Mouse (Mus musculus) forelimb bud, embryonic 11.5 days (tissue): ENCODE data around the gene Ifit2.
A peak's percentile ranks its signal among the peaks of the same experiment; 100 is the strongest.
"Not testable (repeated sequence)": the region's sequence is repeated elsewhere in the genome, so short reads cannot be mapped to it uniquely, and the experiment has no call there.

Source experiments
- DNase-seq: peaks from one replicate; pipeline ENCODE4 v3.0.0-alpha.2; 2012; ENCODE audit warnings: low read depth, low spot score

Ifit2 gene

DNA sequence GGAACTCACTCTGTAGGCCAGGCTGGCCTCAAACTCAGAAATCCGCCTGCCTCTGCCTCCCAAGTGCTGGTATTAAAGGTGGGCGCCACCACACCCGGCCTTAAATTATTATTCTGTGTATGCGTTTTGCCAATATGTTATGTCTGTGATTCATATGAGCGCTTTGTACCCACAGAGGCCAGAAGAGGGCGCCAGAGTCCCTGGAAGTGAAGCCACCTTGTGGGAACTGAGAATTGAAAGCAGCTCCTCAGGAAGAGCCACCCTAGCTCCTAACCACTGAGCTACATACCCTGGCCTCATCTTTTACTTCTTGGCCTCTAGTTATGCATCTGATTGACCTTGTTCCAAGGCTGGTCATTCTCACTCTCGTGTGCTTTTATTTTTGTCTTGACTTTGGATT is 2.5 kb upstream of the Ifit2 start:
- peak; percentile 67 for DNase-seq

DNA sequence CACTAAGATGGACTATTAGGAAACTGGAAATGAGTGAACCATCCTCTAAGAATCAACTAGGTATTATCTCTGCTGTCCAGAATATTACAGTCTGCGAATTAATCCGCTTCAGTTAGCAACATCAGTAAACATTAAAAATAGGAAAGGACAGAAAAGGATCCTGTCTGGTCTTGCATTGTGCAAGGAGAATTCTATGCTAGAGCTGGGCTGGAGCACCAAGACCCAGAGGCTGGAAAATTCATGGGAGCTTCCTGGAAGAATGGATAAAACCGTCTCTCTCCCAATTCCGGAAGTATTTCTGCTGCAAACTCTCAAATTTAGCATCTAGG is 325 bp upstream of the Ifit2 start:
- DNase-seq, result no peak

DNA sequence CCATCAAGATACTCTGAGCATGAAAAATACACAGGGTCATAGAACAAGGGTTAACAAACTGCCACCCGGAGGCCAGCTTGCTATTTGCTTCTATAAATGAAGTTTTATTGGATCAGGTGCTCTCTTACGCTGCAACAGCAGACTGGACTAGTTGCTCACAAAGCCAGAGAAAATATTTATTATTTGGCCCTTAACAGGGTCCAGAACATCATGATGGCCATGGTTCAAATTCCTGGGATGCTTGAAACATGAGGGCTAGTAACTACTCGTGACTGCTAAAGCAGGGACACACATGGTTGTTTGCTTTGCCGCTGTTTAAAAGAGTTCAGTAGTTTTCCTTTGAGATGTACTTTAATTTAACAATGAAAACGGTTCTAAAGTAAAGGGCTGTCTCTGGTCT is 1.5 kb downstream of the Ifit2 start:
- DNase-seq, result no peak

DNA sequence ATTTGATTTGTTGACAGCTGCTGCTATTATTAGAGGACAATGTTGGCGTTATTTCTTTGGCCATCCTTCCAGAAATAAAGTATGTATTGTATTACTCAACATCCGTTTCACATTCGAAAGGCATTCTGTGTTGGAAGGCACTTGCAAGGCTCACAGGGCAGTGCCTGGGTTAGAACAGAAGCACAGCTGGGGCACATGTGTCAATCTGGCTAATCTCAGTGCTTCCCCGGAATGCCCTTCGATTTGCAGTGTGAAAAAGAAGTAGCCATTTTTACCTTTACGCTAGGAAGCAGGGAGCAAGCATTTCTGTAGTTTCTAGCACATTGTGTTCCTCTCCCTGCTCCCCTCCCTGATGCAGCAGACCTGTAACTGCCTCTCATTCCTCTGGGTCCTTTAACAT is 2.5 kb downstream of the Ifit2 start:
- no peak for DNase-seq

DNA sequence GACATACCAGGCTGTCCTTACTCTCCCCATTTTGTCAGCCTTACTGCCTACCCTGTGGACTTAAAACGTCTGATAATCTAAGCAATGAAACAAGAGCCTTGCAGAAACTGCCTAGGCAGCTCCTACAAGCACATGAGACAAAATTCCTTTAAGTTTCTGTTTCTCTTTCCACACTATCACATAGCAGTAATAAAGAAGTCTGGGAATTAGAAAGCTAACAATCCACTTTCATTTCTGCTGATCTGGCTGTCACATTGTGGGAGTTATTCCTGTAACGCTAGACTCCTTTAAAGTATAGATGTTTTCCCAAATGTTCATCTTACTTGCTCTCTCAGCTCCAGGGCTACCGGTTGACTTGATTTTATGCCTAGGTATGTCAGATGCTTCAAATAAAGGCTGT is 3.0 kb downstream of the Ifit2 start:
- no peak for DNase-seq

DNA sequence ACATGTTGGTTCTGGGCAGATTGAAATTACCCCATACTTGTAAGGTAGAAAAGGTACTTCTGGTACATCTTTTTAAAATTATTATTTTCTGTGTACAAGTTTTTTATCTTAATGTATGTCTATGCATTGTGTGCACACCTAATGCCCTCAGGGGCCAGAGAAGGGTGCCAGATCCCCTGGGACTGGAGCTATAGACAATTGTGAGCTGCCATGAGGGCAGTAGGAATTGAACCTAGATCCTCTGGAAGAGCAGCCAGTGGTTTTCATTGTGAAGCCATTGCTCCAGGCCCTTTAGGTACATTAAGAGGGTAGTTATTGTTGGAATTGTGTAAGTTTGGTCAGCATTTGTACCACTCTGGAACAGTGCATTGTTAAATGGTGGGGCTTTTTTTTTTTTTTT is 3.6 kb downstream of the Ifit2 start:
- no peak for DNase-seq

DNA sequence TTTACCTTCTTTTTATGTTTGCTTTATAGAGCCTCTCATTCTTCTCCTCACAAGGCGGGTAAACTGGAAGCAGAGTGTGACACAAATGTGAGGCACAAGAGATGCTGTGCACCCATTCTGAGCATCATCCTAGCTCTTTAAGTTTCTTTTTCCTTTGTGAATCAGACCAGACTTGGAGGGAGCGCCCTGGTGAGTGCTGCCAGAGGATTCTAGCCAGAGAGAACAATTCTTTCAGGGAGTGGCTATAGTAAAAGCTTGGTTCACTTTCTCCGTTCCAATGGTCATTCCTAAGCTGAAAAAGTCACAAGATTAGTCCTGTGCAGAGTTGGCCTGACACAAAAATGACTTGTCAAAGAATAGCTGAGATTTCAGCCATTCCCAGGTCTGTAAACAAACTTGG is 6.1 kb downstream of the Ifit2 start:
- DNase-seq, result no peak

DNA sequence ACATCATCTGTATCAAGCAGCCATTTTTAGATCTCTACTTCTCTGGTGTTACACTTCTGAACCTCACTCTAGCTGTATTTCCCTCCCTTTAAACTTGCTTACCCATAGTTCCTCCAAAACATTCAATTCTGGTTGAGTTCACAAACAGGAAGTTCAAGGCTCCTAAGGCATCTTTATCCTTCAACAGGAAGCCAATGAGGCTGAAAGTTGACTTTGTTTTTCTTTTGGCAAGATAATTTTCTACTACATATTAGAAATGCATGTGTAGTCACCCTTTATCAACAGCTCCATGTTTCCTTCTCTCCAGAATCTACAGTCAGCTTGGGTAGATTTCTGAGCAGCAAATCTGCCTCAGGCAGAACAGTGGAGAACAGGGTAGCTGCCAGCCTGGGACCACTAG is 12.1 kb downstream of the Ifit2 start:
- DNase-seq, result no peak

DNA sequence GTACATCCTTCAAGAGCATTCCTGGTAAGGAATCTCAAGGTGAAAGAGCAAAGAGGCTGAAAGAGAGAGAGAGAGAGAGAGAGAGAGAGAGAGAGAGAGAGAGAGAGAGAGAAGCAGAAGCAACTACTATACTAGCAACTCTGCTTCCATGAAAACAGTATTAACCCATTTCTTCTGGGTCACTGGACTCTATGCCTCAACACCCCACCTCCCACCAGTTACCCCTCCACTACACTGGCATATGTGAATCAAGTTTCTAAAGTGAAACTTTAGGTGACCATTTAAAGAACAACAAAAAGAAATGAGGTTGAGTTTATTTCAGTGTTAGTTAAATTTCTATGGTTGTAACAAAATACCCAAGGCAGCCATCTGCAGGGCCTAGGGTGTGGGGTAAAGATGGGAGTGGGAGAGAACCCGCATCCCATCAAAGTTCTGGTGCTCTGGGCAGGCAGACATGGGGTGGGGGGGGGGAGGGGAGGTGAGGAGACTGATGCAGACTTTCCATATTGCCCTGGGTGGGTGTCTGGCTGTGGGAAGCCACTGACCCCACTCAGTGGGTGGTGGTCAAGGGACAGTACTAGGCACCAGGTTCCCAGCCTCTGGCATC is 15.8 kb downstream of the Ifit2 start:
- no peak for DNase-seq

DNA sequence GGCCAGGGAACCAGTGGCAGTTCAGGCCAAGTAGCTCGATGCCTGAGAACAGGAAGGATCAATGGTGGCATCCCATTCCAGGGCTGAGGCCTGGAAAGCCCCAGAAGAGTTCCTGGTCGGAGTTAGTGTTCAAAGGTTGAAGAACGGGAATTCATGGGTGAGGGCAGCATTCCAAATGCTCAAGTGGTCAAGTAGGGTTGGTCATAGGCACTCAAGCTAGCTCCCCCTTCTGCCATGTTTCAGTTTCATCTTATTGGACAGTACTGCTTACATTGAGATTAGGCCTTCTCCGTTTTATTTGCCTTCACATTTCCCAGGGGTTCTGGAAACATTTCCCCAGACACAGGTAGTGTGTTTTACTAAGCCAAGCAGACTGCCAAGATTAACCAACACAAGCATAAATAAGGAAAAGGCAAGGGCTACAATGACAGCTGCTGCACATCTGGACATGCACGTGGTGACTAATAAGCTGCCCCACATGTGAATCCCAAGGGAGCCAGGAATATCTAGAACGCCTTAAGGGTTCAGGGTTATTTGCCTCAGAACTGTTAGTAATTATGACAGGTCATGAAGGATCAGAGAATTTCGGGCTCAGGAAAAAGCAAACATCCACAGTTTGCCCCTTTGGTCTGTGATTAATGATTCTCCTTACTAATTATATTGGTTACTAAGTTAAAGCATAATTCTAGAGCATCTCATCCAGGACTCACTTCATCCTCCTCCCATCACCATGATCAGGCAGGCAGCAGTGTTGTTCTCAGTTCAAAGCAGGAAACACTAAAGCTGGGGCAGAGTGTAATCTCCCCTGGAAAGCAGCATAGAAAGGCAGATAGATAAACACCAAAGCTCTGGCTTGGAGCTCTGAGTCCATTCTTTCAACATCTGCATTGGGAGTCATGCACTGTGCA is 18.7 kb downstream of the Ifit2 start:
- DNase-seq, result peak; percentile 41

DNA sequence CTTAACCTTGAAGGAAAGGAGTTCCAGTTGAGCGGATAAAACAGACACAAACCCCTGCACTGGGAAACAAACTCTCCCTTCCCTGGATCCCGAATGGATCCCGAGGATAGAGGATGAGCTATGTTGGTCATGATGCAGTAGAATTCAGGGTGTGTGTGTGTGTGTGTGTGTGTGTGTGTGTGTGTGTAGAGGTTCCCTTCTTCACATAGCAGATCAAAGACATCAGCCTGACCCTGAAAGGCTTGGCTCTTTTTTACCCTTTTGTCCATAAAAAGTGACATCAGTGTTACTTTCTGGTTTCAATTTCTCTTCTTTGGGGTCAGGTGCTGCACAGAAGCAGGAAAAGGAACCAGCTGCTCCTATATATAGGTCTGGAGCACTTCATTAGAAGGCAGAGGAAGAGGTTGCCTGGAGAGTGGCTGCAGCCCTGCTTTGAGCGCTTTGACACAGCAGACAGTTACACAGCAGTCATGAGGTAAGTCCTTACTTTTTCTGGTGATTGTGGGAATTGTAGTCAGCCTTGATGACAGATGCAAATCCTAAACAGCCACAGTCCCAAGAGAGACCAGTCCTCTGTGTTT is 19.5 kb downstream of the Ifit2 start:
- peak; percentile 16 for DNase-seq

DNA sequence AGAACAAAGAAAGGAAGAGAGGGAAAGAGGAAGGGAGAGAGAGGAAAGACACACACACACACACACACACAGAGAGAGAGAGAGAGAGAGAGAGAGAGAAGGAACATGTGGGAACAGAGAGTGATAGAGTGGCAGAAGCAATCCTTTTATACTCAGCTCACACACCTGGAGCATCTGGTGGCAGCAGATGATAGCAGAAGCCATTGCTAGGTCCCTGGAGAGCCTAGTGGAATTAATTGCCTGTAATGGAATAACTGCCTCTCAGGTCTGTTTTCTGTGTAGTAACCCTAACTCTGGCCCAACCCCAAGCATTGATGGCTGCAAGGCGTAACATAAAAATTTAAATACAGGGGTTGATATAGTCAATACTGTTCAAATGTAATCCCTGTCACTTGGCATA is 20.6 kb downstream of the Ifit2 start:
- DNase-seq, result no peak

DNA sequence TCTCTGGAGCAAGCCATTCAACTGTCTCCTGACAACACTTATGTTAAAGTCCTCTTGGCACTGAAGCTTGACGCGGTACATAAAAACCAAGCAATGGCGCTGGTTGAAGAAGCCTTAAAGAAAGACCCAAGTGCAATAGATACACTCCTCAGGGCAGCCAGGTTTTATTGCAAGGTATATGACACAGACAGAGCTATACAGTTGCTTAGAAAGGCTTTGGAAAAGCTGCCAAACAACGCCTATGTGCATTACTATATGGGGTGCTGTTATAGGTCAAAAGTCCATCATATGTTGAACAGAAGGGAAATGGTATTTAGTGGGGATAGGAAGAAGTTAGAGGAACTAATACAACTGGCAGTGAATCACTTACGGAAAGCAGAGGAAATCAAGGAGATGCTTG is 23.2 kb downstream of the Ifit2 start:
- DNase-seq, result no peak

DNA sequence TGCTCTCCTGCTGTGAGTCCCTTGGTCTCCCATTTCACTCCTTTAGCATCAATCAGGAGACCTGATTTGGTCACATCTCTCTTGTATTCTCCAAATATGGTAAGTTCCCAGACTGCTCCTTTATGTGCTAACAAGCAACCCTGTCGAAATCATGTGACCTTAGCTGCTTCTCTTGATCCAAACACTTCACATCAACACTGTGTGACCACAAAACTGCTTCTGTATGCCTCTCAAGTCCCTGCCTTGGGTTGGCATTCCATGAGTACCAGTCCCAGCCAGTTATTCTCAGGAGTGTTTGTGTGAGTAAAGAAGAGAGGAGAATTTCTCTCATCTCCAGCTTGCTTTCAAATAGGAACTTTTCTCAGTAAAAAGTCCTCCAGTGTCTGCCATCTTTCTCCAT is 26.6 kb downstream of the Ifit2 start:
- DNase-seq, result no peak

DNA sequence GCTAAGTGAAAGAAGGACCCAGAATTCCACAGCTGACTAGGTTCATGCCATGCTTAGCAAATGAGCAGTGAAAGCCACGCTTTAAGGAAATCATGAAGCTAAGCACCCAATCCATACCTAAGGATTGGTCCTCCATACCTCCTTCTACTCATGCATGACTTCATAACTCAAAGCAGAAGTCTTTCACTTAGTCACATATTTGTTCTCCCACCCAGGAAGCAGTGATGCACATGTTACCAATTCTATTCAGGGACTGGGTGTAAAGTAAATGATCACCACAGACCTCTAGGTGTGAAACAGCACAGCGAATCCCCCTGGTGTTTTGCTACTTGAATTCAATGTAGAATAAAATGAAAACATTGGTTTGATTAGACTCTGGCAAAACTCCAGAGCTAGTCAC is 32.2 kb downstream of the Ifit2 start:
- DNase-seq, result not testable (repeated sequence)

DNA sequence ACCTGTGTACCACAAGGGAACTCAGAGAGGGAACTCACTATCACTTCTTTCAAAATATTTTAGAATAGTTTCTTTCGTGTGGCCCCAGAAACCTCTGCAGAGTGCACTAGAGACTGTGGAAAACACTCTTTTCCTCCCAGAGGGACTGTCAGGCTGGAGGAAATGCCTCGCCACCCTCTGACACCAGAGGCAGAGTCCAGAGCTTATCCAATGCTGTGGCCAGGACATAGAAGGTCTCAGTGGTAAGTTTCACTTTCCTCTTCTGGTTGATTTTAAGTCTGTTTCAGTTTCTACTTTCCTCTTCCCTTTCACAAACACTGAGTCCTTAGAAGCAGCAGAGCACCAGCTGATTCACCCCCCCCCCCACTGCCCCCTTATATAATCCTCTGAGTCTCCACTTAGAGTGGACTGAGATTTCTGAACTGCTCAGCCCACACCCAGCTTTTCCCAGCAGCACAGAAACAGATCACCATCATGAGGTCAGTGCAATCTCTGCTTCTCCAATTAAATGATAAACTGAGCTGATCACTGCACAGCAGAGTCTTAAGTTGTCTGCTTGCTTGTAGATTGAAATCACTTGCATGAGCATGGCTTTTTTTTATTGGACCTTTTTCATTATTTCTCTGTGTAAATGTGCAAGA is 32.8 kb downstream of the Ifit2 start, which contains the start of gene Ifit3:
TSS of gene Ifit3 (plus strand) at position 406 of the 641 bp plus-strand sequence.
- DNase-seq, result not testable (repeated sequence)

DNA sequence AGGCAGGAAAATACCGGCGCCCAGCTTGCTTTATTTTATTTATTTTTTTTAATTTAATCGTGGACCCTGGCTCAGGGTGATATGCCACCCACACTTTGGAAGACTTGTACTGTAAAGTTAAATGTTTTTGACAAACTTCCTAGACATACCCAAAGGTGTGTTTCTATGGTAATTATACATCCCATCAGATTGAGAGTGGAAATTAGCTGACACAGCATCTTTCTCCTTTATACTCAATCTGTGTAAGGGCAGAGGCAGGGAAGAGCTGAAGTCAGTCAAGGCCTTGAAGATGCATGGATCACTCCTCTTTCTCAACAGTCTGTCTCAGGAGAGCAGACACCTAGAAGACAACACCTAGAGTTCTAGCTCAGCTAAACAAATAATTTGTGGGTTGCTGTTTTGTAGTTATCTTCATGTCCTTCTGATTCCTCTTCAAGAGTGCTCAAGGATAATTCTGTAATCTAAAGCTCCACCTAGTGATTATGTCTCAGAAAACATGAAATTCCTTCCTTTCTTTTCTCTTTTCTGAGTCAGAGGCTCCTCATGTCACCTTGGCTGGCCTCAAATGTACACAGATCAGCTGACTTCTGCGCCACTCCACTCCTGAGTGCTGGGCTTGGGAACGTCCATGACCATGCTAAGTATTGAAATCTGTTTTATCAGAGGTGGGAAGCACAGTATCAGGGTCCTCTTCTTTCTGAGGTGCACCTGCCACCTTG is 35.4 kb downstream of the Ifit2 start:
- not testable (repeated sequence) for DNase-seq

DNA sequence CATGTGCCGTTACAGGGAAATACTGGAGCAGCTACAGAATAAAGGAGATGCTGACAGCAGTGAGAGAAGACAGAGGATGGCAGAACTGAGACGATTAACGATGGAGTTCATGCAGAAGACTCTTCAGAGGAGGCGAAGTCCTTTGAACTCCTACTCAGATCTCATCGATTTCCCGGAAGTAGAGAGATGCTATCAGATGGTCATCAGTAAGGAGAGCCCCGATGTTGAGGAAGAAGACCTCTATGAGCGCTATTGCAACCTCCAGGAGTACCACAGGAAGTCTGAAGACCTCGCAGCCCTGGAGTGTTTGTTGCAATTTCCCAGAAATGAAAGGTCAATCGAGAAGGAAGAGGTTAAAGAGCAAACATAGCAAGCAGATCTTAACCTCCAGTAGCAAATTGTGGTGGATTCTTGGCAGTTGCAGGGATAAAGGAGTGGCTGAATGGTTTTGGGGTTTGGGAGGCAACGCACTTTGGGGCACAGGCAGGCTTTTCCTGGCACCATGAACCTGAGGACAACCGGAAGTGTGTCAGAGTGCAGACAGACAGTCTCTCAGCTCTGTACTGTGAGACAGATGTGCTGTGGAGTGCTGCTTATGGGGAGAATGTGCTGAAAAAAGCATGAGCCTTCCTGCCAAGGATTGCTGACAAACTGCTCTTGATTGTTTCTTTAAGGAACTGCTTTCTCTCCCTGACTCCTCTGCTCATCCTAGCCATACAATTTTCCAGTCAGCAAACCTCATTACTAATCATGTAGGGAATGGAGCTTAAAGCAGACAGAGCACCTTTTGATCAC is 37.6 kb downstream of the Ifit2 start:
- DNase-seq, result not testable (repeated sequence)

DNA sequence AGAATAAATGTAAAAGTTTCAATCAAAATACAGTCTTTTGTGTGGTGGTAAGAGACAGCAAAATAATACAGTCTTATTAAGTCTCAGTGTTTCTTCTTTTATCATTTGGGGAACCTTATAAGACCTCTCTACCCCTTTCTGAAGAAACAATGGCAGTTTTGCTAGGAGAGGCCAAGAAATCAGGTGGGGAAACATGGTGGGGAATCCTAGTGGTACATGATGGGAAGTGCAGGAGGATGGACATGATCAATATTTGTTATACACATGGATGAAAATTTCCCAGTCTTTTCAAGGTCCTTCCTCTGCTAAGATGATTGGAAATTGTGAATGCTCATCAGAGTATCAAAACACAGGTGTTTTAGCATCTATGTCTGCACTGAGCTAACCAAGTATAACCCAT is 38.5 kb downstream of the Ifit2 start:
- DNase-seq, result no peak

DNA sequence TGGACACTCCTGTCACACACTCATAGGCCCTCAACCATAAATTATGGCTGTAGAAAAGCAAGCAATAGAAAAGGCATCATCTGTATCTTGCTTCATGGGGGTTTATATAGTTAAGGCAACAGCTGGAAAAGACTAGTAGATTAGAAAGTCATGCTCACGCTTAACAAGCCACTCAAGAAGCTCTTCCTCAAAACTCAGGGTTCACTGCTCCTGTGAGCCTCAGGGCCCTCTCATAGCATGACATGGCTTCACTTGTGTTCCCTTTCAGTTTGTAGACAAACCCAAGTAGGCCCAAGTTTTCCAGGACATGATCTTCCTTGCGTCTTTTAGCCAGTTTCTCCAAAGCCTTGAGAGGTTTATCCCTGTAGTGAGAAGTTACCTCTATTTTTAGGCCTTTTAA is 43.0 kb downstream of the Ifit2 start:
- DNase-seq, result no peak

DNA sequence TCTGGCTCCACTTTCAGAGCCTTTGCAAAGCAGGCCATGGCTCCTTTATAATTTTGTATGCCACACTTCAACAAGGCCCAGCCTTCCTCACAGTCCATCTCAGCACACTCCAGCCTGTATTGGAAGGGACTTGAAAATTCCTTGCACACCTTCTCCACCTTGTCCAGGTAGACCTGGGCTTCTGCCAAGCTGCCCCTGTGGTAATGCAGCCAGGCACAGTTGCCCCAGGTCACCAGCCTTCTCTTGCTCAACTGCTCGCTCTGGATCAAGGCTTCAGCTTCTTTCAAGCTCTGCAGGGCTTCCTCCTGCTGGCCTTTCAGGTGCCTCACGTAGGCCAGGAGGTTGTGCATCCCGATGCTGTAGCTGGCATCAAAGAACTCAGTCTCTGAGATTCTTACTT is 44.0 kb downstream of the Ifit2 start:
- DNase-seq, result not testable (repeated sequence)
